Mouse (Mus musculus) kidney, postnatal 14 days (tissue): Measurements from ENCODE around the gene Rcl1.

Experiments used
- DNase-seq: peaks from one replicate; pipeline ENCODE4 v3.0.0; 2022; ENCODE audit warnings: mixed read lengths

Rcl1 gene

GRCm38 (mm10) chr19:29113746-29114649, 12.8 kb downstream of the Rcl1 start:
- no peak for DNase-seq

GRCm38 (mm10) chr19:29116796-29117195, 15.6 kb downstream of the Rcl1 start:
- no peak for DNase-seq

- no peak for DNase-seq
Observed at GRCm38 (mm10) chr19:29118196-29118595, 17.0 kb downstream of the Rcl1 start.

GRCm38 (mm10) chr19:29120311-29120710, 19.1 kb downstream of the Rcl1 start:
- DNase-seq = no peak

- peak; percentile 14 for DNase-seq
Observed at GRCm38 (mm10) chr19:29121394-29121793, 20.2 kb downstream of the Rcl1 start.

- no peak for DNase-seq
Observed at GRCm38 (mm10) chr19:29124886-29125585, 23.9 kb downstream of the Rcl1 start.

- DNase-seq = no peak
Observed at GRCm38 (mm10) chr19:29126347-29127015, 25.3 kb downstream of the Rcl1 start.

- DNase-seq = no peak
Observed at GRCm38 (mm10) chr19:29127331-29127730, 26.2 kb downstream of the Rcl1 start.

GRCm38 (mm10) chr19:29128217-29128616, 27.0 kb downstream of the Rcl1 start:
- DNase-seq = peak; percentile 21

GRCm38 (mm10) chr19:29129551-29129950, 28.4 kb downstream of the Rcl1 start:
- DNase-seq = no peak

GRCm38 (mm10) chr19:29131171-29131570, 30.0 kb downstream of the Rcl1 start:
- DNase-seq = no peak

- DNase-seq = no peak
Observed at GRCm38 (mm10) chr19:29134293-29134692, 33.1 kb downstream of the Rcl1 start.

- no peak for DNase-seq
Observed at GRCm38 (mm10) chr19:29135172-29135736, 34.1 kb downstream of the Rcl1 start.

- no peak for DNase-seq
Observed at GRCm38 (mm10) chr19:29138546-29139270, 37.5 kb downstream of the Rcl1 start.

- DNase-seq = no peak
Observed at GRCm38 (mm10) chr19:29139699-29140456, 38.7 kb downstream of the Rcl1 start.

- DNase-seq = no peak
Observed at GRCm38 (mm10) chr19:29140933-29141332, 39.8 kb downstream of the Rcl1 start.

GRCm38 (mm10) chr19:29142307-29142706, 41.1 kb downstream of the Rcl1 start:
- no peak for DNase-seq

- DNase-seq = no peak
Observed at GRCm38 (mm10) chr19:29145421-29145820, 44.2 kb downstream of the Rcl1 start.

- no peak for DNase-seq
Observed at GRCm38 (mm10) chr19:29146820-29147219, 45.6 kb downstream of the Rcl1 start.

GRCm38 (mm10) chr19:29149583-29149982, 48.4 kb downstream of the Rcl1 start:
- no peak for DNase-seq

GRCm38 (mm10) chr19:29150038-29150437, 48.9 kb downstream of the Rcl1 start:
- no peak for DNase-seq

GRCm38 (mm10) chr19:29151443-29151842, 50.3 kb downstream of the Rcl1 start:
- DNase-seq = no peak
